8 mouse cellular contexts compared by ENCODE assay signal in genomic region chr9:106203990-106204851, GRCm38 (mm10). TPM values are rescaled to one million over a fixed set of nuclear protein-coding genes. Genes with fewer than 3 reads are reported as not detected.
A peak's percentile ranks its signal among the peaks of the same experiment; 100 is the strongest.
DNase-seq lines count a peak whose midpoint lies in the region; ATAC-seq lines count a peak whose summit lies in the region.

No protein-coding gene starts in this region.

- H3K9ac ChIP-seq in kidney, embryonic 16.5 days (replicated peaks; ENCODE audit: low read length) = peak overlapping the region; percentile 78
- peak overlapping the region; percentile 77 for H3K9ac ChIP-seq in embryonic facial prominence, embryonic 14.5 days (ENCODE audit: low read depth, low read length)
- peak overlapping the region; percentile 1; the same call in 1 of the 2 replicates for H3K9ac ChIP-seq in intestine, embryonic 14.5 days (ENCODE audit: low read length)
- no peak overlapping the region; the same call in 1 of the 2 replicates for H3K9ac ChIP-seq in midbrain, embryonic 12.5 days (replicated peaks)

- 57% methylated on average over 7 of the region's 7 CpGs for WGBS in kidney, embryonic 16.5 days
- 77% methylated on average over 7 of the region's 7 CpGs for WGBS in embryonic facial prominence, embryonic 14.5 days
- 65% methylated on average over 7 of the region's 7 CpGs for WGBS in intestine, embryonic 14.5 days
- WGBS in midbrain, embryonic 12.5 days = 79% methylated on average over 7 of the region's 7 CpGs

- 0 out of 2 replicates have a peak, but pooled peaks cover 9% of the 10 kb centered on the region for H3K36me3 ChIP-seq in kidney, embryonic 16.5 days (ENCODE audit: insufficient read depth, low read length)
- peaks cover 9% of the 10 kb centered on the region; the same call in 1 of the 2 replicates for H3K36me3 ChIP-seq in embryonic facial prominence, embryonic 14.5 days (ENCODE audit: control insufficient read depth, insufficient read depth, low read length)
- H3K36me3 ChIP-seq in intestine, embryonic 14.5 days (ENCODE audit: control insufficient read depth, insufficient read depth, low read length) = peaks cover 16% of the 10 kb centered on the region
- no peaks in the 10 kb centered on the region for H3K36me3 ChIP-seq in midbrain, embryonic 12.5 days

- H3K27me3 ChIP-seq in kidney, embryonic 16.5 days (ENCODE audit: insufficient read depth, low read length) = no peaks in the 10 kb centered on the region
- H3K27me3 ChIP-seq in embryonic facial prominence, embryonic 14.5 days (replicated peaks; ENCODE audit: control insufficient read depth, insufficient read depth, low read length) = no peaks in the 10 kb centered on the region
- H3K27me3 ChIP-seq in intestine, embryonic 14.5 days (replicated peaks; ENCODE audit: control insufficient read depth, insufficient read depth, low read length) = no peaks in the 10 kb centered on the region
- H3K27me3 ChIP-seq in midbrain, embryonic 12.5 days = peaks cover 8% of the 10 kb centered on the region; the same call in 1 of the 2 replicates

- H3K4me2 ChIP-seq in kidney, embryonic 16.5 days (replicated peaks; ENCODE audit: low read depth, low read length) = peak overlapping the region; percentile 61
- peak overlapping the region; percentile 62 for H3K4me2 ChIP-seq in embryonic facial prominence, embryonic 14.5 days (ENCODE audit: low read depth, low read length)
- peak overlapping the region; percentile 66 for H3K4me2 ChIP-seq in intestine, embryonic 14.5 days (ENCODE audit: low read length)
- H3K4me2 ChIP-seq in midbrain, embryonic 12.5 days (replicated peaks) = peak overlapping the region; percentile 66

- no peaks in the 10 kb centered on the region for H3K9me3 ChIP-seq in kidney, embryonic 16.5 days (ENCODE audit: low read length)
- H3K9me3 ChIP-seq in embryonic facial prominence, embryonic 14.5 days (ENCODE audit: control insufficient read depth, low read length) = no peaks in the 10 kb centered on the region
- H3K9me3 ChIP-seq in intestine, embryonic 14.5 days (ENCODE audit: control insufficient read depth, low read length) = no peaks in the 10 kb centered on the region
- H3K9me3 ChIP-seq in midbrain, embryonic 12.5 days = no peaks in the 10 kb centered on the region

- DNase-seq in kidney, postnatal 4 days = no peak
- peak; percentile 64 for DNase-seq in Muller cell, postnatal 12 days (ENCODE audit: inconsistent ontology term)
- no peak for DNase-seq in embryonic facial prominence, embryonic 14.5 days (ENCODE audit: low spot score)
- DNase-seq in intestine, embryonic 14.5 days (ENCODE audit: low spot score) = no peak
- no peak for DNase-seq in retina, embryonic 14.5 days (ENCODE audit: low spot score)
- no peak for DNase-seq in left cerebral cortex, adult 8-10 months (ENCODE audit: low spot score in 2 of 2)

- ATAC-seq in kidney, embryonic 16.5 days (ENCODE audit: low FRiP score, low TSS enrichment) = no peak
- no peak for ATAC-seq in embryonic facial prominence, embryonic 14.5 days (ENCODE audit: low read depth)
- ATAC-seq in intestine, embryonic 14.5 days (replicated peaks; ENCODE audit: low FRiP score, low TSS enrichment, low read depth) = no peak
- ATAC-seq in midbrain, embryonic 12.5 days (ENCODE audit: low FRiP score, low read depth) = no peak

- H3K4me3 ChIP-seq in kidney, embryonic 16.5 days (ENCODE audit: low read length) = peak overlapping the region; percentile 69
- H3K4me3 ChIP-seq in embryonic facial prominence, embryonic 14.5 days (ENCODE audit: low read depth, low read length) = peak overlapping the region; percentile 60
- peak overlapping the region; percentile 63; the same call in 1 of the 2 replicates for H3K4me3 ChIP-seq in intestine, embryonic 14.5 days (ENCODE audit: low read depth, low read length)
- H3K4me3 ChIP-seq in midbrain, embryonic 12.5 days = peak overlapping the region; percentile 61; the same call in 1 of the 2 replicates

- H3K27ac ChIP-seq in kidney, embryonic 16.5 days (ENCODE audit: low read length) = peak overlapping the region; percentile 3; the same call in 1 of the 2 replicates
- no peak overlapping the region for H3K27ac ChIP-seq in embryonic facial prominence, embryonic 14.5 days (replicated peaks; ENCODE audit: low read depth, low read length)
- no peak overlapping the region for H3K27ac ChIP-seq in intestine, embryonic 14.5 days (ENCODE audit: low read depth)
- H3K27ac ChIP-seq in midbrain, embryonic 12.5 days (replicated peaks) = no peak overlapping the region

- peaks cover 37% of the 10 kb centered on the region for H3K4me1 ChIP-seq in kidney, embryonic 16.5 days (ENCODE audit: insufficient read depth, low read length)
- peaks cover 15% of the 10 kb centered on the region; the same call in 1 of the 2 replicates for H3K4me1 ChIP-seq in embryonic facial prominence, embryonic 14.5 days (ENCODE audit: control insufficient read depth, insufficient read depth, low read length)
- H3K4me1 ChIP-seq in intestine, embryonic 14.5 days (replicated peaks; ENCODE audit: control insufficient read depth, insufficient read depth, low read length) = peaks cover 24% of the 10 kb centered on the region
- H3K4me1 ChIP-seq in midbrain, embryonic 12.5 days = peaks cover 25% of the 10 kb centered on the region

RNA-seq across cellular contexts. Expression of gene Twf2, which starts 1.3 kb away (rescaled TPM):
- 72.7 and 75.5 TPM in 2 replicates for polyA plus RNA-seq in kidney, embryonic 16.5 days (2015; fragmentation: Nextera tagmentation; extraction: Ambion mirVana)
- polyA plus RNA-seq in embryonic facial prominence, embryonic 14.5 days (2014; fragmentation: Nextera tagmentation; extraction: Ambion mirVana) = 65.1 and 65.4 TPM in 2 replicates
- 56.4 and 59.5 TPM in 2 replicates for polyA plus RNA-seq in intestine, embryonic 14.5 days (2014; fragmentation: Nextera tagmentation; extraction: Ambion mirVana)
- 53.1 and 58.0 TPM in 2 replicates for polyA plus RNA-seq in midbrain, embryonic 12.5 days (2016; fragmentation: Nextera tagmentation; extraction: Ambion mirVana)
- total RNA-seq in left cerebral cortex, adult 8-10 months (2022) = 10 to 100 TPM; 58.6 to 61.1 (median 59.1) TPM

RNA-seq across cellular contexts. Expression of gene Ppm1m, which starts 4.7 kb away (rescaled TPM):
- polyA plus RNA-seq in kidney, embryonic 16.5 days (2015; fragmentation: Nextera tagmentation; extraction: Ambion mirVana) = 56.8 and 58.8 TPM in 2 replicates
- polyA plus RNA-seq in embryonic facial prominence, embryonic 14.5 days (2014; fragmentation: Nextera tagmentation; extraction: Ambion mirVana) = 41.3 and 42.7 TPM in 2 replicates
- 31.2 and 33.6 TPM in 2 replicates for polyA plus RNA-seq in intestine, embryonic 14.5 days (2014; fragmentation: Nextera tagmentation; extraction: Ambion mirVana)
- polyA plus RNA-seq in midbrain, embryonic 12.5 days (2016; fragmentation: Nextera tagmentation; extraction: Ambion mirVana) = 31.9 and 39.1 TPM in 2 replicates
- 10 to 100 TPM; 23.4 to 26.9 (median 24.4) TPM for total RNA-seq in left cerebral cortex, adult 8-10 months (2022)

RNA-seq across cellular contexts. Expression of gene Tlr9, which starts 18.2 kb away (rescaled TPM):
- polyA plus RNA-seq in kidney, embryonic 16.5 days (2015; fragmentation: Nextera tagmentation; extraction: Ambion mirVana) = 0.07 TPM in 1 of 2 replicates, not detected in the other
- 0.05 and 0.07 TPM in 2 replicates for polyA plus RNA-seq in embryonic facial prominence, embryonic 14.5 days (2014; fragmentation: Nextera tagmentation; extraction: Ambion mirVana)
- 0.08 TPM in 1 of 2 replicates, not detected in the other for polyA plus RNA-seq in intestine, embryonic 14.5 days (2014; fragmentation: Nextera tagmentation; extraction: Ambion mirVana)
- polyA plus RNA-seq in midbrain, embryonic 12.5 days (2016; fragmentation: Nextera tagmentation; extraction: Ambion mirVana) = not detected in 2 replicates
- 1 to 10 TPM in 3 of 4 experiments, under 1 TPM in 1; 0.85 to 2.0 (median 1.7) TPM for total RNA-seq in left cerebral cortex, adult 8-10 months (2022)

RNA-seq across cellular contexts. Expression of gene Wdr82, which starts 33.5 kb away (rescaled TPM):
- 20.7 and 20.8 TPM in 2 replicates for polyA plus RNA-seq in kidney, embryonic 16.5 days (2015; fragmentation: Nextera tagmentation; extraction: Ambion mirVana)
- 25.5 and 27.9 TPM in 2 replicates for polyA plus RNA-seq in embryonic facial prominence, embryonic 14.5 days (2014; fragmentation: Nextera tagmentation; extraction: Ambion mirVana)
- 22.9 and 23.8 TPM in 2 replicates for polyA plus RNA-seq in intestine, embryonic 14.5 days (2014; fragmentation: Nextera tagmentation; extraction: Ambion mirVana)
- polyA plus RNA-seq in midbrain, embryonic 12.5 days (2016; fragmentation: Nextera tagmentation; extraction: Ambion mirVana) = 35.6 and 36.3 TPM in 2 replicates
- total RNA-seq in left cerebral cortex, adult 8-10 months (2022) = 100 to 1,000 TPM; 112 to 132 (median 120) TPM

RNA-seq across cellular contexts. Expression of gene Alas1, which starts 44.2 kb away (rescaled TPM):
- polyA plus RNA-seq in kidney, embryonic 16.5 days (2015; fragmentation: Nextera tagmentation; extraction: Ambion mirVana) = 122 and 128 TPM in 2 replicates
- polyA plus RNA-seq in embryonic facial prominence, embryonic 14.5 days (2014; fragmentation: Nextera tagmentation; extraction: Ambion mirVana) = 94.8 and 102 TPM in 2 replicates
- polyA plus RNA-seq in intestine, embryonic 14.5 days (2014; fragmentation: Nextera tagmentation; extraction: Ambion mirVana) = 102 and 109 TPM in 2 replicates
- polyA plus RNA-seq in midbrain, embryonic 12.5 days (2016; fragmentation: Nextera tagmentation; extraction: Ambion mirVana) = 79.0 and 87.6 TPM in 2 replicates
- total RNA-seq in left cerebral cortex, adult 8-10 months (2022) = 100 to 1,000 TPM; 136 to 146 (median 141) TPM
